Mouse (Mus musculus) lung, postnatal 0 days (tissue): Measurements from ENCODE around the gene Pomt1.
A peak's percentile ranks its signal among the peaks of the same experiment; 100 is the strongest.

Experiments used
- CTCF ChIP-seq: IDR thresholded peaks from 2 replicates; pipeline ENCODE4 v1.5.1; 2016; ENCODE audit warnings: antibody characterized with exemption, mild to moderate bottlenecking
- EP300 ChIP-seq: IDR thresholded peaks from 2 replicates; pipeline ENCODE4 v1.6.1; 2016; ENCODE audit warnings: antibody characterized with exemption, mild to moderate bottlenecking, control low read depth

- TF ChIP-seq CTCF, result peak; percentile 70
- no peak for TF ChIP-seq EP300
Measured at GRCm38 (mm10) chr2:32289578-32289977, 53.2 kb downstream of the Pomt1 start.
